Mouse (Mus musculus) liver, adult 2 months (tissue): ENCODE measurements at regions not wholly inside any gene's neighbourhood (a gene's known extent, or its start where the extent isn't known, plus 50 kb on each side); places are given as distances from the start of the nearest gene placed in this dataset.

Experiments
- CTCF ChIP-seq: fragments of 200-500 bp; IDR thresholded peaks from 2 replicates; pipeline ENCODE4 v1.5.1; 2011; ENCODE audit warnings: low read depth, low read length, control low read depth
- POLR2A ChIP-seq: fragments of 200-500 bp; IDR thresholded peaks from 2 replicates; pipeline ENCODE4 v1.6.1; 2011; ENCODE audit warnings: low read length, control low read depth; ENCODE audit not compliant: insufficient read depth; ENCODE audit errors: extremely low read depth

GRCm38 (mm10) chr11:114571144-114571869, 97.0 kb upstream of the Rpl38 start:
- TF ChIP-seq POLR2A (no peak), CTCF (no peak)
